Mouse (Mus musculus) layer of hippocampus, adult 8-10 months (tissue): ENCODE measurements at regions not wholly inside any gene's neighbourhood (a gene's known extent, or its start where the extent isn't known, plus 50 kb on each side); places are given as distances from the start of the nearest gene placed in this dataset.

ENCODE experiments used
- DNase-seq, 2 experiments: peaks; one replicate each; pipeline ENCODE4 v3.0.0; 2022; ENCODE audit warnings: low spot score in 2 of 2

GRCm38 (mm10) chr5:49645781-49646180, 121.1 kb upstream of the Kcnip4 start:
- no peak for DNase-seq

GRCm38 (mm10) chr5:49644606-49645005, 119.9 kb upstream of the Kcnip4 start:
- DNase-seq, result no peak

GRCm38 (mm10) chr5:49642439-49642838, 117.7 kb upstream of the Kcnip4 start:
- peak; percentile 15 to 27 for DNase-seq

GRCm38 (mm10) chr5:49641206-49641830, 116.6 kb upstream of the Kcnip4 start:
- DNase-seq, result no peak

GRCm38 (mm10) chr5:49639637-49640036, 114.9 kb upstream of the Kcnip4 start:
- DNase-seq, result peak; percentile 10 to 22

GRCm38 (mm10) chr5:49620152-49620551, 95.4 kb upstream of the Kcnip4 start:
- no peak for DNase-seq

- no peak for DNase-seq
Measured at GRCm38 (mm10) chr5:49606761-49607160, 82.1 kb upstream of the Kcnip4 start.

GRCm38 (mm10) chr5:49580777-49581176, 56.1 kb upstream of the Kcnip4 start:
- DNase-seq, result no peak

GRCm38 (mm10) chr5:49575901-49576300, 51.2 kb upstream of the Kcnip4 start:
- no peak for DNase-seq
